Mouse (Mus musculus): ENCODE data around the gene Trmt5.

The Trmt5 gene

GRCm38 (mm10) chr12:73269933-73270332, 16.6 kb downstream of the Trmt5 start:
- in situ Hi-C loops (cut with MboI, MseI) = no loop called here

- in situ Hi-C loops (cut with MboI, MseI) = no loop called here
These were observed 17.0 kb downstream of the Trmt5 start for GRCm38 (mm10) chr12:73269531-73269930.

GRCm38 (mm10) chr12:73268497-73268896, 18.0 kb downstream of the Trmt5 start:
- in situ Hi-C loops (cut with MboI, MseI) = no loop called here

DNA sequence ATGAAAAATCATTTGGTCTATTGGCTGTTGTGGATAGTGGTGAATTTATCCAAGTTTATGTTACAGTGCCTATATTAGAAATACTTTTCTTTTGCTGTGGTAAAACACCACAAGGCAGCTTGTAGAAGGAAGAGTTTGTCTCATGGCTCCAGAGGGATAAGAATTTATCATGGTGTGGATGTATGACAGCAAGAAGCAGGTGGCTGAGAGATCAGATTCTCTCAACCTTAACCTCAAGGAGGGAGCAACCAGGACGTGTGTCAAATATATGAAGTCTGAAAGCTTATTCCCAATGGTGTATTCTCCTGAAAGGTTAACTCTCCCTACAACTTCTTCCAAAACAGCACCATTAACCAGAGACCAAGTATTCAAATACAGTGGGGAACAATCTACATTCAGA, 19.9 kb downstream of the Trmt5 start:
- in situ Hi-C loops (cut with MboI, MseI) = no loop called here

GRCm38 (mm10) chr12:73265381-73265978, 21.0 kb downstream of the Trmt5 start:
- in situ Hi-C loops (cut with MboI, MseI) = no loop called here

DNA sequence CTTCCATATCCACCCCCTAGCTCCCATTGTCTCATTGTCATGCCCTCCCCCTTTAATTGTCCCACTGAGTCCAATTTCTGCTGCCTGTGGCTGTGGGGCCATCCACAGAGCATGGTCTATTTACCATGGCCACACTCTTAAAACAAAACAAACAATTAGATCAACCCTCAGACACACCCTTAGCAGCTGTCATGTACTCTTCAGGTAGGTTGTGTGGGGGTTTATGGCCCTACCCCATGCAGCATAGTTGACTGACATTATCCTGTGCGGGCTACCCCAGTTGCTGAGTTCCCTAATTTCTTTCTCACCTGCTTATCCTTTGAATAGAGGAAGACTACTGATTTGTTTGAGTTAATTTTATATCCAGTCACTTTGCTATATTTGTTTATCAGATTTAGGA, 26.2 kb downstream of the Trmt5 start:
- in situ Hi-C loops (cut with MboI, MseI) = no loop called here

- in situ Hi-C loops (cut with MboI, MseI) = no loop called here
These were observed 27.2 kb downstream of the Trmt5 start for GRCm38 (mm10) chr12:73259269-73259668.

- in situ Hi-C loops (cut with MboI, MseI) = no loop called here
These were observed 31.5 kb downstream of the Trmt5 start for GRCm38 (mm10) chr12:73255006-73255405.

DNA sequence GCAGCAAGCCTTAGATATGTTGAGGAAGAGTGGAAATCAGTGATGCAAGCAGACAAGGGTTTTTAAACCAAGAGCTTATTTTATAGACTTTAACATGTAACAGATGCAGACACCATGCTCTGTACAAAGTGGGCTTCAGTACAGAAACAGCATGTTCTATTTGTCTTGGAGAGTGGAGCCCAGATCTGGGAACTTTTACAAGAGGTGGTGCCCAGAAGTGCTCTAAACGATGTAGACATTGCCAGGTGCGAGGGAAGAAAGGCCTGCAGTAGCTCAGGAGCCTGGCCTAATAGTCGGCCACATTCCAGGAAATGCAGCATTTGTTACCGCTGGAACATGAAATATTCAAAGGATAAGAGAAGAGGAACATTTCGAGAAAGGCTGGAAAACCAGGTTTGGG, 40.8 kb downstream of the Trmt5 start:
- in situ Hi-C loops (cut with MboI, MseI) = no loop called here

- in situ Hi-C loops (cut with MboI, MseI) = no loop called here
These were observed 44.5 kb downstream of the Trmt5 start for GRCm38 (mm10) chr12:73241960-73242359.

DNA sequence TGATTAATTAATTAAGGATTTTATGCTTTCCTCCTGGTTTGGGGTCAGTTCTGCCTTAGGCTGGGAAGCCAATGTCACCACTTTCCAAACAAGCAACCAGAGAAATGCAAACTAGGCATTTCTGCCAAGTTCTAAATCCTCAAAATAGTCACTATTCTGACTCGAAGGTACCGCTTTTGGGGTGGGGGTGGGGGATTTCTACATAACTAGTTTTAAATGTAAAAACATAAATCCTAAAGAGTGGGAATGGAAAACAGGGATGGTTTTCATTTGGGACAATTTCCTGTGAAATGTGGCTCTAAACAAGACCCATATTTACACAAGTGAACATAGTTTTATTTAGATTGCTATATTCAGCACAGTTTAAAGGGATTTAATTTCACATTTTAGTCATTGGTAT, 53.9 kb downstream of the Trmt5 start:
- in situ Hi-C loops (cut with MboI, MseI) = no loop called here

GRCm38 (mm10) chr12:73231552-73231951, 55.0 kb downstream of the Trmt5 start:
- in situ Hi-C loops (cut with MboI, MseI) = no loop called here

DNA sequence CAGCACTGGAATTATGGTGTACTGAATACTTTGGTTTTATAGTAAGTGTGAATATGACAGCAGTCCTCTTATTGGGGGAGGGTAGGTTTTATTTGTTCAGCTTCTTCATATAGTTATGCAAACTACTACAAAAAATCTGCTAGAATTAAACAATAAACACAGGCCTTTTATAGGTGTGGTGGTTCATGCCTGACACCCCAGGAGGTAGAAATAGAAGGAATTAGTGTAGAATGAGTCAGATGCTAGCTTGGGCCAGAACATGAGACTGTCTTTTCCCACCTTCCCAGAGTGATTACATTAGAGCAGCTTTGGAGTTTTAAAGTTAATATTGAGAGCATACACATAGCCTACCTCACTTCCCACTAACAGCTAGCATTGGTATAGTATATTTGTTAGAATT, 56.3 kb downstream of the Trmt5 start:
- in situ Hi-C loops (cut with MboI, MseI) = no loop called here
